Mouse (Mus musculus): ENCODE results near the gene Mrgprb1.

DNA sequence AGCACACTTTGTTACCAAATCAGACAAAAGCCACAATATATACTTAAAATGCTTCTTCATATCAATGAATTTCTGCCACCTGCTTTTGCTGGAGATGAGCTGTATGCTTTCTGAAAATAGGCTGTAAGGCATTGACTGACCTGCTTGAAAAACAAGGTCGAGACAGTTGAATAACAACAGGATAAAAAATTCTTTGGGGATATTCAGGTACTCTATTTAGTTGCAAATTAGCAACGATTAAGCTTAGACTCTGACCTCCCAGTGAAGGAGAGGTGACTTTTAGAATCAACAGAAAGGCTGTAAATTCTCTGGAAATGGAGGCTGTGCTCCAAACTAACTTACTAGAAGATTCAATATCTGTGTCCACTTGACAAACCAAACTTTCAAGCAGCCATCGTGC is 19.6 kb downstream of the Mrgprb1 start:
- TF ChIP-seq CTCF (IDR thresholded peaks at IDR 0.05) (no peak), EP300 (IDR thresholded peaks at IDR 0.05) (no peak)

Measured in lung, postnatal 0 days (tissue).